Mouse (Mus musculus) forebrain, embryonic 14.5 days (tissue): ENCODE results near the gene Ces1h. TPM values are rescaled to one million over a fixed set of nuclear protein-coding genes. Genes with fewer than 3 reads are reported as not detected.
A peak's percentile ranks its signal among the peaks of the same experiment; 100 is the strongest.
"Not testable (repeated sequence)": the region's sequence is repeated elsewhere in the genome, so short reads cannot be mapped to it uniquely, and the experiment has no call there.

Source experiments
- ATAC-seq: fragments of 200-750 bp; cut with Nextera tagmentation; 2 replicates; pipeline ENCODE4 v1.8.0; 2017; ENCODE audit warnings: mild to moderate bottlenecking, moderate library complexity
- DNase-seq: peaks from one replicate; pipeline ENCODE4 v3.0.0-alpha.2; 2015; ENCODE audit warnings: low spot score
- H3K27ac ChIP-seq: fragments of 300-500 bp; sonication (generic); 2 replicates; pipeline ENCODE4 v1.5.1; 2014; ENCODE audit warnings: low read depth, mild to moderate bottlenecking, control low read depth, low read length, moderate library complexity
- H3K27me3 ChIP-seq: fragments of 300-500 bp; sonication (generic); replicated peaks from 2 replicates; pipeline ENCODE4 v1.6.1; 2014; ENCODE audit warnings: low read length, control low read depth, mixed read lengths; ENCODE audit not compliant: control insufficient read depth, insufficient read depth
- H3K36me3 ChIP-seq: fragments of 300-500 bp; sonication (generic); 2 replicates; pipeline ENCODE4 v1.6.1; 2014; ENCODE audit warnings: low read length, control low read depth; ENCODE audit not compliant: control insufficient read depth, insufficient read depth
- H3K4me1 ChIP-seq: fragments of 300-500 bp; sonication (generic); 2 replicates; pipeline ENCODE4 v1.6.1; 2014; ENCODE audit warnings: antibody characterized with exemption, low read length, control low read depth; ENCODE audit not compliant: control insufficient read depth, insufficient read depth
- H3K4me2 ChIP-seq: fragments of 300-500 bp; sonication (generic); 2 replicates; pipeline ENCODE4 v1.6.1; 2014; ENCODE audit warnings: mild to moderate bottlenecking, control low read depth, low read length
- H3K4me3 ChIP-seq: fragments of 300-500 bp; sonication (generic); 2 replicates; pipeline ENCODE4 v1.5.1; 2014; ENCODE audit warnings: low read depth, low read length, control low read depth
- H3K9ac ChIP-seq: fragments of 300-500 bp; sonication (generic); 2 replicates; pipeline ENCODE4 v1.6.1; 2014; ENCODE audit warnings: mild to moderate bottlenecking, low read length, control low read depth, moderate library complexity
- H3K9me3 ChIP-seq: fragments of 300-500 bp; sonication (generic); replicated peaks from 2 replicates; pipeline ENCODE4 v1.6.1; 2016; ENCODE audit warnings: low read length, control low read depth, mixed read lengths; ENCODE audit not compliant: control insufficient read depth
- WGBS: fragments of 180-500 bp; shearing (Covaris S2); extraction: QIAGEN DNeasy Blood & Tissue Kit; methylation state at CpG from one replicate; pipeline ENCODE4 v1.1.7; 2014; 5-methylcytosine and 5-hydroxymethylcytosine counted together
- polyA plus RNA-seq: library from polyadenylated mRNA; unstranded; fragments of >200 nt; fragmentation: Nextera tagmentation; extraction: Ambion mirVana; gene quantifications from 2 replicates; pipeline ENCODE4 v1.2.1, GENCODE M21; 2014

Ces1h gene
- polyA plus RNA-seq = not detected in 2 replicates

DNA sequence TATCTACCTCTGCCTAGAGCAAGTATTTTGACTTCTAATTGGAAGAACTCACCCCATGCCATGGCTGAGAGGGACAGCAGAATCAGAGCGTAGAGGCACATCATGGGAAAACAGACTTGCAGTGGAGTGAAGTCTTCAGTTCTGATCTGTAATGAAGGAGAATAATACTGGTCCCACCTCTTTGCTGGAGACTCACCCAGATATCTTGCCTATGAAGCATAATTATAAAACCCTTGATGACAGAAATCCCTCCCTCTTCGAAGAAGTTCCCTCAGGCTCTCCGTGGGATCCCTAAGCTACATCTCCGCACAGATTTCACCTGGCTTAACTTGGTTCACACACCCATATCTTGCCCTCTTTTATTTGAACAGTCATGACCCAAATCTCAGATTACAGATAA lies at the start of gene Ces1h:
Ces1h (minus strand) TSS at position 101 of the 400 bp plus-strand sequence.
- Histone ChIP-seq H3K9ac (no peak within 1 kb of the TSS), H3K4me2 (no peak within 1 kb of the TSS), H3K4me3 (no peak within 1 kb of the TSS), H3K9me3 (no peaks in the 10 kb centered on the region), H3K27ac (no peak within 1 kb of the TSS), H3K36me3 (no peaks in the 10 kb centered on the region), H3K4me1 (no peaks in the 10 kb centered on the region), H3K27me3 (no peaks in the 10 kb centered on the region)
- DNase-seq (no peak), ATAC-seq (no peak)
- 93% methylated on average over 4 of the region's 4 CpGs for WGBS

DNA sequence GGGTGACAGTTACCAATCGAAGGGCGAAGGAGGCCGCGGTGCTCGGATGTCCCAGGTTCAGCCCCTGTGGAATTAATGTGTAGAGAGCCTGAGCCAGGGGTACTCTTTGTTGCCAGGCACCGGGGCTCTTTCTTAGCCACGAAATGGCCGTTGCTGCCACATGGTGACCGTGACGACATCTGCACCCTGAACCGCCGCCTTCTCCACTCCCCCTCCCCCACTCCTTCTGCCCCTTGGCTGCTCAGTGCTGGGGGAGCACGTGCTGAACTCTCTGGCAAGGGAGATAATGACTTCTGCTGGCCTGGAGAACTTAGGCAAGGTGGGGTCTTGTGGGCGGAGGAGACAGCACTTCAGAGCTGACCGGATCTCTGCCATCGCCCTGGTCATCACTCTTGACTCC lies 47.7 kb upstream of the Ces1h start:
- no peaks in the 10 kb centered on the region for H3K27me3 ChIP-seq
- no peaks in the 10 kb centered on the region for H3K36me3 ChIP-seq
- no peak overlapping the region for H3K9ac ChIP-seq
- no peaks in the 10 kb centered on the region for H3K9me3 ChIP-seq
- DNase-seq (no peak), ATAC-seq (no peak)
- no peaks in the 10 kb centered on the region for H3K4me1 ChIP-seq
- no peak overlapping the region for H3K4me2 ChIP-seq
- WGBS = 92% methylated on average over 16 of the region's 16 CpGs
- no peak overlapping the region for H3K27ac ChIP-seq
- no peak overlapping the region for H3K4me3 ChIP-seq

DNA sequence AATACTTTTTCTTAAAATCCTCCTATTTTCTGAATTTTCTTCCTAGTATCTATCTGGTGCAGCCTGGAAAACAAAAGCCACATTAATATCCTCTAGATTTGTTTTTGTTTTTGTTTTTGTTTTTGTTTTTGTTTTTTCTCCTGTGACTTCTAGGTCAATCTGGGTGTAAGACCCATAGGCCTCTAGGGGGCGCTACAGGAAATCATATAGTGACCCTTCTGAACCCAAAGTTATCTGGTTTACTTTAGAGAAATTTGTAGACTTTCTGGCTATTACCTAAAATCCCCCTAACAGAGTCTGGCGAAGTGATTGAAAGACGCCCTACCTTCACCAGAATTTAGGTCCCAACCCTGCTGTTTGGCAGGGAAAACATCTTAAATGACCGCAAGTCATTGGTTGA lies 35.9 kb upstream of the Ces1h start:
- DNase-seq (no peak), ATAC-seq (no peak)
- Histone ChIP-seq H3K4me3 (no peak overlapping the region), H3K9ac (no peak overlapping the region), H3K27me3 (no peaks in the 10 kb centered on the region), H3K27ac (no peak overlapping the region), H3K36me3 (no peaks in the 10 kb centered on the region), H3K4me1 (no peaks in the 10 kb centered on the region), H3K4me2 (no peak overlapping the region), H3K9me3 (no peaks in the 10 kb centered on the region)
- 66% methylated on average over 4 of the region's 4 CpGs for WGBS

DNA sequence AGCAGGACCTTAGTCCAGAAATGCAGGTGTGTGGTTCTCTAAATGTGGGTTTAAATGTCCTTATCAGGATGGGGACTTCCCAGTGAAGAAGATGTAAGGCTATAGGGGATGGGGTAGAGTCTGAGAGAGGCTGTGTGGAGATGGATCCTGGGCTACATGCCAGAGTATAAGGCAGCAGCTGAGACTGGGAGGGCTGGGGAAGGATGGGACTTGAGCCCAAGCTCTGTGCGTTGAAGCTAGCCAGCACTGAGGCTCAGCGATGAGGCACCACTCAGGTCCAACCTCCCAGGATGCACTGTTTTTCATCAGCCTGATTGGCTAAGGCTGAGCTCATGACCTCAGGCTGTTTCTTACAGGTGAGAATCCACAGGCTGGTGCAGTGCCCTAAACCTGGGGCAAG lies 29.3 kb upstream of the Ces1h start:
- DNase-seq = peak; percentile 12
- 71% methylated on average over 2 of the region's 2 CpGs for WGBS
- Histone ChIP-seq H3K36me3 (no peaks in the 10 kb centered on the region), H3K27me3 (no peaks in the 10 kb centered on the region), H3K9me3 (no peaks in the 10 kb centered on the region), H3K4me3 (no peak overlapping the region), H3K4me1 (no peaks in the 10 kb centered on the region), H3K4me2 (no peak overlapping the region), H3K27ac (no peak overlapping the region), H3K9ac (no peak overlapping the region)
- no peak for ATAC-seq

DNA sequence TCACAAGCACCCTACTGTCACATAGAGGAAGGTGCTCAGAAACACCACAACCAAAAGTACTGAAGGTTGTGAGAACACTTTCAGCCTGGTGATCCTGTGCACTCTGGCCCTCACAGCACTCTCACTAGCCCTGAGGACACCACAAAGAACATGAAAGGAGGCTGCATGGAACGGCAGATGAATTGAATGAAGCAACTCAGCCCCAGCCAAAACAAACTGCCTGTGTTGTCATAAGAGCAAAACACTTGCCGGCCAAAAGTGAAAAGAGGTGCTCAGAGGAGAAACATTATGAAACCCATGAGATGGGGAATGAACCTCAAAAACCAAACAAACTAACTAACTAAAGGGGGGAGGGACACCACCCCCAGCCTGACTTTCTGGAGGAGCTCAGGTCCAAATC lies 20.2 kb upstream of the Ces1h start:
- H3K4me1 ChIP-seq = no peaks in the 10 kb centered on the region
- H3K4me3 ChIP-seq = no peak overlapping the region
- DNase-seq (no peak), ATAC-seq (no peak)
- H3K4me2 ChIP-seq = no peak overlapping the region
- H3K27me3 ChIP-seq = no peaks in the 10 kb centered on the region
- 82% methylated on average over 2 of the region's 2 CpGs for WGBS
- no peaks in the 10 kb centered on the region for H3K36me3 ChIP-seq
- no peaks in the 10 kb centered on the region for H3K9me3 ChIP-seq
- no peak overlapping the region for H3K27ac ChIP-seq
- no peak overlapping the region for H3K9ac ChIP-seq

DNA sequence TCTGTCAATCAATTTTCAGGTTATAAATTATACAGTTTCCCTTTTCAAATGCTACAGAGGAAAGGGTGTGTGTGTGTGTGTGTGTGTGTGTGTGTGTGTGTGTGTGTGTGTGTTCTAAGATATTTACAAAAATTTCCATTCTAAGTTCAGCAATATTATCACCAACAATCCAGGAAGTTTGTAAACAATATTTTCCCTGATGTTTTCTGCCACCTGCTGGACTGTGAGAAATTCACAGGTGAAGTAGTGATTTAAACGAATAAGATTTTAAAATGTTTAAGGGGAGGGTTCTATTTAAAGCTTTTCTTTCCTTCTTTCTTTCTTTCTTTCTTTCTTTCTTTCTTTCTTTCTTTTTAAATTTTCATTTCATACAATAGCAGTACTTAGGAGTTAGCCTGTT lies 18.5 kb upstream of the Ces1h start:
- Histone ChIP-seq H3K9me3 (no peaks in the 10 kb centered on the region), H3K9ac (no peak overlapping the region), H3K27me3 (no peaks in the 10 kb centered on the region), H3K4me1 (no peaks in the 10 kb centered on the region), H3K4me2 (no peak overlapping the region), H3K36me3 (no peaks in the 10 kb centered on the region), H3K4me3 (no peak overlapping the region), H3K27ac (no peak overlapping the region)
- 31% methylated on average over 1 of the region's 1 CpGs for WGBS
- DNase-seq (peak; percentile 34), ATAC-seq (no peak)

DNA sequence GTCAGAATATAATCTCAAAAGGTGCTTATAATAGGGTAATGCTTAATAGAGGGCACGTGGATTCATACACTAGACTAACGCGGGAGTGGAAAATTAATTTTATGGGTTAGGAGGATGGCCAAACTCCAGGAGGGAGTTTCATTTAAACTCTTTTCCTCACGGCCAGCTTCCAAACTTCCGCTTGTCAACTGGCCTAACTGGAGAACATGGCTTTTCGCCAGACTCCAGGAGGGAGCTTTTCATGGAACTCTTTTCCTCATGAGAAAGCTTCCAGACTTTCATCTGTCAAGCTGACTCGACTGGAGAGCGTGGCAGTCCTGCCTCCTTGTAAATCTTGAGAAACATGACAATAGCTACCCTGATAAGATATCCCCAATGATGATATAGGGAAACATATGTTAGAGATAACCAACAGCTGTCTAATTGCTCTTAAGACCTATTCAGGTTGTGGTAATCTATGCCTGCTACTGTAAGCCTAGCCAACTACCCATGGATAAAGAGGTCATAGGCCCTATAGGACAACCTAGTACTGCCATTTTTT lies 14.6 kb upstream of the Ces1h start:
- not testable (repeated sequence) for H3K9me3 ChIP-seq, H3K36me3 ChIP-seq, H3K4me2 ChIP-seq, H3K4me1 ChIP-seq, H3K27ac ChIP-seq, H3K9ac ChIP-seq, ATAC-seq, H3K27me3 ChIP-seq, H3K4me3 ChIP-seq
- WGBS = 42% methylated on average over 8 of the region's 8 CpGs
- peak; percentile 6 for DNase-seq

DNA sequence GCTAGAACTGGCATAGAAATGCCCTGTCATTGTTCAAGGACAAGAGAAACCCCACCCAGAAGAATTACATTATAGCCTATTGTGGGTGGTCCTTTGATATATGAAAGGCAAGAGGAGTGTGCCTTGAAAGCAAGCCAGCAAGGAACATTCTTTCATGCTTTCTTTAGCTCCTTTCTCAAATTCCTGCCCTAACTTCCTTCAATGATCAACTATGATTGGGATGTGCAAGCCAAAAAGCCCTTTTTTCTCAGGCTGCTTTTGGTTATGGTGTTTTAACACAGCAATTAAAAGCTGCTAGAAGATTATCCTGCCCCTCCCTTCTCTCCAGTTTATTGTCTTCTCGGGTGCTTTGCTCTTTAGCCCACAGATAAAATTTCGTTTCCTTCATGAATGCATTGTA lies 10.0 kb downstream of the Ces1h start:
- H3K9ac ChIP-seq = no peak overlapping the region
- H3K4me1 ChIP-seq = no peaks in the 10 kb centered on the region
- no peaks in the 10 kb centered on the region for H3K9me3 ChIP-seq
- H3K4me3 ChIP-seq = no peak overlapping the region
- WGBS = 2% methylated on average over 2 of the region's 2 CpGs
- no peaks in the 10 kb centered on the region for H3K36me3 ChIP-seq
- no peaks in the 10 kb centered on the region for H3K27me3 ChIP-seq
- H3K27ac ChIP-seq = no peak overlapping the region
- ATAC-seq (no peak), DNase-seq (peak; percentile 21)
- H3K4me2 ChIP-seq = no peak overlapping the region

DNA sequence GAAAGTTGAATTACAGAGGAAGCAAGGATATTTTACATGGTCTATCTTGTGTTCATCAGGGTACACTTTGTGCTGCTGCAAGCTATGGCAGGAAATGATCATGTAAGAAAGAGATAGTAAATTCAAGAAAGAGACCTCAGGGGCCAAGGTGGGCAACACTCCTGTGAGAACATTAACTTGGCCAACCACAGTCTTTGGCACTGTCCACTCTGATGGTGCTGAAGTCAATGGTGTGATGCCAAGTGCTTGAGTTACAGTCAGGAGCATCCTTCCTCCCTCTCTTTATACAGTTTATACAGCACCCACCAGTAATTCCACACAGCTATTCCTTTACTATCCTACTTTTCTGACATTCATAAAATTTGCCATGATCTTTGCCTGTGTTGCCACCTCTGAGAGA lies 19.4 kb downstream of the Ces1h start:
- H3K36me3 ChIP-seq = no peaks in the 10 kb centered on the region
- H3K4me2 ChIP-seq = no peak overlapping the region
- H3K27ac ChIP-seq = no peak overlapping the region
- H3K27me3 ChIP-seq = no peaks in the 10 kb centered on the region
- no peaks in the 10 kb centered on the region for H3K4me1 ChIP-seq
- DNase-seq (no peak), ATAC-seq (no peak)
- no peaks in the 10 kb centered on the region for H3K9me3 ChIP-seq
- H3K4me3 ChIP-seq = no peak overlapping the region
- H3K9ac ChIP-seq = no peak overlapping the region
